Mouse (Mus musculus) heart, embryonic 14.5 days (tissue): ENCODE results near the gene Lsg1. TPM values are rescaled to one million over a fixed set of nuclear protein-coding genes. Genes with fewer than 3 reads are reported as not detected.

Source experiments
- ATAC-seq: fragments of 200-750 bp; cut with Nextera tagmentation; 2 replicates; pipeline ENCODE4 v1.8.0; 2017; ENCODE audit warnings: low read depth, moderate TSS enrichment; ENCODE audit not compliant: insufficient number of reproducible peaks, insufficient read depth, low FRiP score
- H3K27ac ChIP-seq, 2 experiments: fragments of 200-500 bp in 1 of 2; fragments of 300-500 bp in 1 of 2; sonication (generic) in 1 of 2; replicated peaks in 1 of 2; 2 replicates each; pipeline ENCODE4 v1.5.1; 2012 to 2014; ENCODE audit warnings: low read depth in 2 of 2, low read length in 2 of 2, control low read depth in 1 of 2, mild to moderate bottlenecking in 1 of 2, mixed read lengths in 1 of 2; ENCODE audit not compliant: control insufficient read depth in 1 of 2, insufficient read depth in 1 of 2
- H3K27me3 ChIP-seq: fragments of 300-500 bp; sonication (generic); 2 replicates; pipeline ENCODE4 v1.6.1; 2014; ENCODE audit warnings: mild to moderate bottlenecking, low read length, control low read depth; ENCODE audit not compliant: control insufficient read depth, insufficient read depth
- H3K36me3 ChIP-seq: fragments of 300-500 bp; sonication (generic); 2 replicates; pipeline ENCODE4 v1.6.1; 2014; ENCODE audit warnings: mild to moderate bottlenecking, control low read depth, low read length, mixed read lengths; ENCODE audit not compliant: control insufficient read depth, insufficient read depth
- H3K4me1 ChIP-seq, 2 experiments: fragments of 200-500 bp in 1 of 2; fragments of 300-500 bp in 1 of 2; sonication (generic) in 1 of 2; 2 replicates each; pipeline ENCODE4 v1.6.1; 2012 to 2014; ENCODE audit warnings: low read length in 2 of 2, control low read depth in 1 of 2, mixed read lengths in 1 of 2; ENCODE audit not compliant: control insufficient read depth in 2 of 2, insufficient read depth in 2 of 2
- H3K4me2 ChIP-seq: fragments of 300-500 bp; sonication (generic); 2 replicates; pipeline ENCODE4 v1.6.1; 2014; ENCODE audit warnings: mild to moderate bottlenecking, low read length
- H3K4me3 ChIP-seq, 2 experiments: fragments of 200-500 bp in 1 of 2; fragments of 300-500 bp in 1 of 2; sonication (generic) in 1 of 2; 2 replicates each; pipeline ENCODE4 v1.5.1; 2012 to 2014; ENCODE audit warnings: low read length in 2 of 2, mild to moderate bottlenecking in 2 of 2, control low read depth in 1 of 2, low read depth in 1 of 2, moderate library complexity in 1 of 2; ENCODE audit not compliant: control insufficient read depth in 1 of 2, insufficient read depth in 1 of 2
- H3K9ac ChIP-seq: fragments of 300-500 bp; sonication (generic); 2 replicates; pipeline ENCODE4 v1.6.1; 2014; ENCODE audit warnings: mild to moderate bottlenecking, low read length
- H3K9me3 ChIP-seq: fragments of 300-500 bp; sonication (generic); 2 replicates; pipeline ENCODE4 v1.6.1; 2016; ENCODE audit warnings: low read length, control low read depth; ENCODE audit not compliant: control insufficient read depth
- WGBS: fragments of 180-500 bp; shearing (Covaris S2); extraction: QIAGEN DNeasy Blood & Tissue Kit; methylation state at CpG from one replicate; pipeline ENCODE4 v1.1.7; 2014; 5-methylcytosine and 5-hydroxymethylcytosine counted together
- polyA plus RNA-seq: library from polyadenylated mRNA; unstranded; fragments of >200 nt; fragmentation: Nextera tagmentation; extraction: Ambion mirVana; gene quantifications from 2 replicates; pipeline ENCODE4 v1.2.1, GENCODE M21; 2014

Gene Lsg1
- polyA plus RNA-seq, 1 experiment from 2014 or later = 39.0 TPM

DNA sequence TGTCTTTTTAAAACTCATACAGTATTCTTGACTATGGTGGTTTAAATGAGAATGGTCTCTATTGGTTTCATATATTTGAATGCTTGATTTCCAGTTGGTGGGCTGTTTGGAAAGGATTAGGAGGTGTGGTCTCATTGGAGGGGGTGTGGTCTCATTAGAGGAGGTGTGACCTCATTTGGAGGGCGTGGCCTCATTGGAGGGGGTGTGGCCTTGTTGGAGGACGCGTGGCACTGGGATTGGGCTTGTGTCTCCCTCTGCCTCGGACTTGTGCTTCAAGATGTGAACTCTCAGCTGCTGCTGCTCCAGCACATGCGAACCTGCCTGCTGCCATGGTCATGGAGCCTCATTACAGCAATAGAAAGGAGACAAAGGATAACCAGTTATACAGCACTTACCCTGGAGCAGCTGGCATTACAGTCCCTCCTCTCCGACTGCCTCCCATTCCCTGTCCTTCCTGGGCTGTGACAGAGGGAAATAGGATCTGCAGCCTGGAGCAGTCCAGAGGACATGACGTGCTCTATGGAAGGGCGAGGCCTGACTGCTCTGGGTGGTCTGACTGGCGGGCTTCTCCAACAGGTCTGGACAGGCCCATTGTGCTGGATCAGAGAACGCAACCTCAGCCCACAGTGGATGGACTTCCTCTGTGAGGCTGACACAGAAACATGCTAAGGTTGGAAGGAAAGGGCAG lies 65.0 kb downstream of the Lsg1 start:
- H3K4me1 ChIP-seq = peaks cover 6 to 14% of the 10 kb centered on the region in 2 experiments
- 69% methylated on average over 10 of the region's 10 CpGs for WGBS
- H3K4me2 ChIP-seq = no peak overlapping the region
- no peak overlapping the region for H3K9ac ChIP-seq
- H3K27me3 ChIP-seq = no peaks in the 10 kb centered on the region
- H3K27ac ChIP-seq = no peak overlapping the region
- peaks cover 41% of the 10 kb centered on the region for H3K36me3 ChIP-seq
- no peaks in the 10 kb centered on the region for H3K9me3 ChIP-seq
- no peak for ATAC-seq
- H3K4me3 ChIP-seq = no peak overlapping the region

GRCm38 (mm10) chr16:30521147-30521546 lies 66.2 kb downstream of the Lsg1 start:
- Histone ChIP-seq H3K4me1 (peaks cover 7 to 14% of the 10 kb centered on the region in 2 experiments), H3K36me3 (peaks cover 41% of the 10 kb centered on the region), H3K4me2 (no peak overlapping the region), H3K27ac (no peak overlapping the region), H3K4me3 (no peak overlapping the region), H3K27me3 (no peaks in the 10 kb centered on the region), H3K9ac (no peak overlapping the region), H3K9me3 (no peaks in the 10 kb centered on the region)
- no peak for ATAC-seq
- 58% methylated on average over 3 of the region's 3 CpGs for WGBS

- Histone ChIP-seq H3K36me3 (peaks cover 38% of the 10 kb centered on the region), H3K27me3 (no peaks in the 10 kb centered on the region), H3K4me3 (peak overlapping the region in 1 of 2 experiments; percentile 32; a peak in 2 of 4 replicates), H3K9ac (peak overlapping the region; percentile 39), H3K4me2 (peak overlapping the region; percentile 59), H3K4me1 (peaks cover 7 to 14% of the 10 kb centered on the region in 2 experiments), H3K9me3 (peaks cover 1% of the 10 kb centered on the region), H3K27ac (peak overlapping the region in 1 of 2 experiments; percentile 57; a peak in 2 of 4 replicates)
- no peak for ATAC-seq
- 11% methylated on average over 9 of the region's 9 CpGs for WGBS
Measured at GRCm38 (mm10) chr16:30520361-30520823, 67.0 kb downstream of the Lsg1 start.

GRCm38 (mm10) chr16:30518635-30519034 lies 68.8 kb downstream of the Lsg1 start:
- no peak for ATAC-seq
- Histone ChIP-seq H3K9ac (no peak overlapping the region), H3K4me3 (no peak overlapping the region), H3K4me2 (no peak overlapping the region), H3K36me3 (peaks cover 33% of the 10 kb centered on the region), H3K4me1 (peaks cover 11 to 21% of the 10 kb centered on the region in 2 experiments), H3K27ac (no peak overlapping the region), H3K27me3 (no peaks in the 10 kb centered on the region), H3K9me3 (peaks cover 3% of the 10 kb centered on the region)
- WGBS = 75% methylated on average over 9 of the region's 9 CpGs

DNA sequence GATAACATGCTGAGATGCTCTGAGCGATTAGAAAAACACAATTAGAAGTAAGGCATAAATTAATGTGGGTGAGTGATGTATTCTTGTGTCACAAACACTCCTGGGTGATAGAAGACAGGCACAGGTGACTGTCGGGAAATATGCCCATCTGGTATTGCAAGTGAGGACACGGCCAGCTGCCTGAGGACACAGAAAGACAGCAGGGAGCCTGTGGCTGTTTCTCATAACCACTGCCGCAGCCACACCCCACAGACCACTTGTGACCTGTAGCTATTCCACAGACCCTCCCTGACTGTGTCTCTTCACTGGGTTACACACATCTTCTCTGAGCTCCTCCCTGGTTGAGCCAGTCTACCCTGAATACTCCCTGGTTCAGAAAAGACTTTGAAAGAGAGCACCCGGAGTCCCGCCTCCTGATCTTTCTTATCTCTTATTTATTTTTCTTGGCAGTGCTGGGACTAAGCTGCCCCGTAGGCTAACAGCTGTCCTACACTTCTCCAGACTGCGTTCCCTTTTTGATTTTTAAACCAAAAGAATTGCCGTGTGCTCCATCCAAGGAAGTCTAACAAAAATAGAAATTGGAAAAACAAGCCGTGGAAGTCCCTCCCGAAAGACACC lies 69.6 kb downstream of the Lsg1 start:
- Histone ChIP-seq H3K9me3 (peaks cover 3% of the 10 kb centered on the region), H3K9ac (0 out of 2 replicates have a peak overlapping the region, but pooled peaks have one; percentile 13), H3K4me1 (peaks cover 20 to 29% of the 10 kb centered on the region in 2 experiments), H3K27ac (0 out of 4 replicates have a peak overlapping the region, but pooled peaks of 1 of the 2 experiments have one; percentile 42), H3K4me3 (no peak overlapping the region), H3K4me2 (peak overlapping the region; percentile 36), H3K27me3 (no peaks in the 10 kb centered on the region), H3K36me3 (peaks cover 32% of the 10 kb centered on the region)
- no peak; the same call in 1 of the 2 replicates for ATAC-seq
- 19% methylated on average over 11 of the region's 11 CpGs for WGBS

DNA sequence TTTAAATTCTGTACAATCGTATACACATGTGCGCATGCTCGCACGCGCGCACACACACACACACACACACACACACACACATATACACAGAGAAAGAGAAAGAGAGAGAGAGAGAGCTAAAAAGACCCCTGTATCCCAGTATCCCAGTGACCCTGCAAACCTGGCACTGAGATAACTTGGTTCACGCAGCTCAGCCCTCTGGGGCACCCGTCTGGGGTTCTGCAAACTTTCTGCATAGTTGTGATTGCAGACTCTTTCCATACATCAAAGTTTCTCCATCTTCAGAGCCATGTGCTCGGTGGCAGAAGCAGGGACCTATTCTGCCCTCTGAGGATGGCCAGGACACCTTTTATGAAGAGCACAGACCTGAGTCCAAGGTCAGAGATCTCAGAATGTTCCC lies 70.4 kb downstream of the Lsg1 start:
- no peaks in the 10 kb centered on the region for H3K27me3 ChIP-seq
- peaks cover 3% of the 10 kb centered on the region for H3K9me3 ChIP-seq
- no peak overlapping the region for H3K4me2 ChIP-seq
- WGBS = 93% methylated on average over 9 of the region's 9 CpGs
- no peak overlapping the region for H3K9ac ChIP-seq
- no peak overlapping the region for H3K27ac ChIP-seq
- no peak overlapping the region for H3K4me3 ChIP-seq
- H3K36me3 ChIP-seq = peaks cover 27% of the 10 kb centered on the region
- no peak for ATAC-seq
- peaks cover 27 to 37% of the 10 kb centered on the region in 2 experiments for H3K4me1 ChIP-seq

GRCm38 (mm10) chr16:30515418-30515817 lies 72.0 kb downstream of the Lsg1 start:
- H3K4me3 ChIP-seq = no peak overlapping the region
- H3K9ac ChIP-seq = no peak overlapping the region
- peaks cover 3% of the 10 kb centered on the region for H3K9me3 ChIP-seq
- ATAC-seq = no peak
- H3K27me3 ChIP-seq = no peaks in the 10 kb centered on the region
- WGBS = 72% methylated on average over 12 of the region's 12 CpGs
- H3K4me2 ChIP-seq = no peak overlapping the region
- H3K4me1 ChIP-seq = peaks cover 30 to 46% of the 10 kb centered on the region in 2 experiments
- peaks cover 18% of the 10 kb centered on the region; the same call in 1 of the 2 replicates for H3K36me3 ChIP-seq
- H3K27ac ChIP-seq = no peak overlapping the region
